Mouse (Mus musculus) monocyte, adult 2 months (primary cell): ENCODE results near the gene Tmem129.

Source experiments
- DNase-seq, 2 experiments: peaks; one replicate each; pipeline ENCODE4 v3.0.0; 2022; ENCODE audit warnings: low spot score in 2 of 2, low read depth in 1 of 2

The Tmem129 gene

DNA sequence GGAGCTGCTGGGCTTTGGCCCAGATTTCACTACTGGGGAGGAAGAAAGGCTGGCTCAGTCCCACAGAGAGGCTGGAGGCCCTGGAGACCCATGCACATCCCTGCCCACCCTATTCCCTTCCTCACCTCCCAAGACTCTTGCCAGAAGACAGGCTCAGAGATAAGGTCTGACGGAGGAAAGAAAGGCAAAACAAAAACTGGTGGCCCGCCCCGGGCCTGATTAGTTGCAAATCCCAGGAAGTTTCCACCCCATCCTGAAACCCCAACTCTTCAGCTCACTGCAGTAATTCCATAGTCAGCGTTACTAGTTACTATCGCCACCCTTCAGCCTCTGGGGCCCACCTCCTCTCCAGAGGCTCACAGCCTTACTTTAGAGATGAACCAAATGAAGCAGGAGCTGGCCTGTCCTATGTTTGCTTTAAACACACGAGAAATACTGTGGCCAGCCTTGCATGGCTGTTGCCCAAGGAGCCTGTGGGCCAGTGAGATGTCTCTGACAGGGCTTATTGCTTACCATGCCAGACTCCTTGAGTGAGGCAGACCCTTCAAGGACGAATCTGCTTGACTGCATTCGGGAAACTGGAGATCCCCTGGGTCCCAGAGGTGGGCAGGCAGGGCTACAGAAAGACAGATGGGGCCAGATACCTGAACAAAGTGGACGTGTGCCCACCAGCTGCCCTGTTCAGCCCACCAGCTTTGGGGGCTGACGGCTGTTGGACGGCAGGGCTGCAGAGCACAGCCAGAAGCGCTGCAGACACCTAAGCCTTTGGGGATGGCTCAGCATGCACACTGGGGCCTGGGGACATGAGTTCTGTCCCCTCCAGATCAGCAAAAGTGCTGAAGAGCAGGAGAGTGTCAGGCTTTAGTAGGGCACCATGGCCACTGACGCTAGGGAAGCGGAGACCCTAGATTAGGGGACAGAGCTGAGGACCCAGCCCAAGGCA is 30.3 kb upstream of the Tmem129 start:
- no peak for DNase-seq

DNA sequence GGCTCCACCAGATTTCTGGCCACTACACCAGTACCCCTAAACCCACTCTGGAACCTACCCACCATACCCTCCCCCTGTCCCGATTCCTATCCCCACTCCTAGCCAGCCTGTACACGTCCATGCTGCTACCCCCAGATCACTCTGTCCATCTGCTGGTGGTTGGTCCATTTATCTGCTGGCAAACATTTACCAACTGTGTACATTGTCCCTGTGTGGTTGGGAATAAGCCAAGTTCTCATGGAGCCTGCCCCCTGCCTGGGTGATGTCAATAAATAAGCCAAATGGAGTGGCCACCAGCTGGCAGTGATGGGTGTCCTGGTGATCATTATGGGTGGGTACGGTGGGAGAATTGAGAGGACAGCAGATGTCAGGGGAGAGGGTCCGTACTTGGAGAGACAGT is 28.9 kb upstream of the Tmem129 start:
- no peak for DNase-seq

DNA sequence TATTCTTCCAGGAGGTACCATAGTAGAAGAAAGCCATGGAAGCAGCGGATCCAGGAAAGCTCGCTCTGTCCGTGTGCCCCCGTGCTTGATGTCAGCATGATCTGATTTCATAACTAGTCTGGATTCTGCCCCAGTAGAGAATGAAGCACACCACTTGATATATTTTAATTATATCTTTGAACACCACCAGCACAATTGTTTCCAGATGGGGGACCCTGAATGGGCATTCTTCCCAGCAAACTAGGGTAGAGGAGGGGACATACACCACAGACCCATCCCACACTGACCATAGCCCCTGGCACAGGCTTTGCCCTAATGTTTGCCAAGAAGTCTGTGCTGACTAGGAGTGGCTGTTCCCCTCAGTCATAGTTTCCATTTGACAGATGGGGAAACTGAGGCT is 26.7 kb upstream of the Tmem129 start:
- DNase-seq, result no peak

DNA sequence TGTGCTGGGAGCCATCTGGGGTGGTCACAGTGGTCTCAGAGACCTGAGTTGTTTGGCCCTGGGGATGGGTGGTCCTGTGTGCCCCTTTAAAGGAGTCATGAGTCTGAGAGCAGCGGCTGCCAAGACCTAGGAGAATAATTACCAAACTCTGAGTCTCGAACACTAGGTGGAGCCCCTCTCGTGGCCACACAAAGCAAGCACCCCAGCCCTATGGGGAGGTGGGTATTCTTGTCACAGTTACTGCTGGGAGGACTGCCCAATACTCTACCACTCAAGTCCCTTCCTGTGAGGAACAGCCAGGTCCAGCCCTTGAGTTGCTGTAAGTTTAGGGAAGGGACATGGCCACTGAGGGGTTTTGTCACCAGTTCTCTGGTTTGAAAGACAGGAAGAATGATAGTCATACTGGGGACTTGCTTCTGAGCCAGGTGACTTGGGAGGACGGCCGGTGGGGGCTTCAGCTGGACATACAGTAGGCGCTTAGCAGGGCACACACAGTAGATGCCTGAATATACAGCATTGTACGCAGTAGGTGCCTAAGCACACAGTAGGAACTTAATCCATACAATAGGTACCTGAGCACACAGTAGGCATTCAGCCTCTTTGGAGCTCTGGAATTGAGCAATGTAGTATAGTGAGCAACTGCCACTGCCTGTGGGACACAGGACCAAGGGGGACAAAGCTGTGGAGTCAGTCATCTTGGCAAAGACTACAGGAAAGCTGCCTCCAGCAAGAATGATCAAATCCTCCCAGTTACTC is 25.9 kb upstream of the Tmem129 start:
- DNase-seq, result no peak

DNA sequence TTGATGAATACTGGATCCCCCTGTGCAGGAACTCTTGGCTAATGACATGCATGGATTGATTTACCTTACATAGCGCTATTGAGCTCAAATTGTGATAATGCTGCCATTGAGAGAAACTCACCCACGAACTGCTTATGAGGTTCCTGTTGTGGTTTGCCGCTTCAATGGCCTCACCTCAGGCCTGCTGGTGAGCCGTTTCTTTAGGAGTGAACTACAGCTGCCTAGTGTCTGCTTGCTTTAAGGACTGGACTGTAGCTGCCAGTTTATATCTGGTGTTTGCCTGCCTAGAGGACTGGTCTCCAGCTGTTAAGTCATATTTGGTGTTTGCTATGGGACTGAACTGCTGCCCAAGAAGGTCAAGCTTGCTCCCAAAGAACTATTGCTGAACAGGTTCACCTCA is 24.7 kb upstream of the Tmem129 start:
- DNase-seq, result no peak

DNA sequence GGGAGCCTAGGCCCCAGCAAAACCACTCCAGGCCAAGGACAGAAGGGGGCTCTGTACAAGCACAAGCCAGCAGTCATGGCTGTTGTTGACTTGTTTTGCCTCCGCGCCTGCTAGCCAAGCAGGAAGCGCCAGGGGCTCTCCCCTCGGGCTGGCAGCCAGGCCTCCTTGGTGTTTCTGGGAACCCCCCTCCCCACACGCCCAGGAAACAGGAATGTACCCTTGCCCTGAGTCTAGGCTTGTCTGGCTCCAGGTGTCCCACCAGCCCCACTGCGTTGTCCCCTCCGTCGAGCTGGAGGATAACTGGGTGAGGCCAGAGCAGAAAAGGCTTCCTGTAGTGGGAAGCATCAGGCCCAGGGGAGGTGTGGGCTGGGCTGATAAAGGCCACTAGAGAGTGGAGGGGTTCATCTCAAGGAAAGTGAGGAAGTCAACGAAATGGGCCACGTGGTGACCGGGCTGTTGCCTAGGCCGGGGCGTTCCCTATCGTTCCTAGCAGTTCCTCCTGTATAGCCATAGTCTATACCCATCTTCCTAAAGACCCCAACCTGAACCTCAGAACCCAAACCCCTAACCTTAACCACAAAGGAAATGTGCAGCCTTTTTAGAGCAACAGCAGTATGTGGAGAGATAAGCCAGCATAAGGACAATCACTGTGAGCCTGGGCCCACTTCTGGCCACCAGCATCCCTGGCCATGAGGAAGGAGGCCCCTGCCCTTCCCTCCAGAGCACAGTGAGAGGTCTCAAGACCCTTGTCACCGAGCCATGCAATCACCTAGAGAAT is 23.6 kb upstream of the Tmem129 start:
- DNase-seq, result no peak

DNA sequence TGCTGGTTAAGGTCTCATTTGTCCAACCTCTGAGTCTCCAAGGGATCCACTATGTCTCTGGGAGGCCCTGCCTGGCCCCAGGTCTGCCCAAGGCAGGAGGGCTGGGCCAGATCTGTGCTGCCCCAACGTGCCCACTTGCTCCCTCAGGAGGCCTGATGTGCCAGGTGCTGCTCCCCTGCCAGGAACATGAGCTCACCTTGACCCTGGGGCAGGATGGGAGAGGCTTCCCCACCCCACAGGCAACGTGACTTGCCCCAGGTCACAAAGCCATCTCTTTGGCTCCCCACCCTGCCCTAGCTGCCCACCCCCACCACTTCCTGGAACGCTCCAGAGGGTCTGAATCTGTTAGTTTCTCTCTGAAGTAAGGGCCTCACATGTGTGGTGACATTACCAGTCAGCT is 22.8 kb upstream of the Tmem129 start:
- no peak for DNase-seq

DNA sequence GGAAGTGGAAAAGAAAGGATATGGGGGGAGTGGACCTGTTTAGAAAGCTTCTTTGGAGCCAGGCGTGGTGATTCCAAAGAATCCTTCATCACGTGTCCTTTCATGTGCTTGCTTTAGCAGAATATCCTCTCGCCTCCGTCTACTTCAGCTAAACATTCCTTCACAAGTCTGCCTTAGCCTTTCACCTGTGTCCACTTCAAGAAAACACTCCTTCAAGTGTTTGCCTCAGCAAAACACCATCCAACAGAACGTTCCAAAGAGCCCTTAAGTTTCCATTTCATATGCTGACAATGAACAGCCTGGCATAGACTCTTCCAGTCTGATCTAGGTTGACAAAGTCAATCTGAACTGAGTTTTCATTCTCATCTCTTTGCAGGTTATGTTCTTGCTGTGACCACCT is 20.0 kb upstream of the Tmem129 start:
- no peak for DNase-seq

DNA sequence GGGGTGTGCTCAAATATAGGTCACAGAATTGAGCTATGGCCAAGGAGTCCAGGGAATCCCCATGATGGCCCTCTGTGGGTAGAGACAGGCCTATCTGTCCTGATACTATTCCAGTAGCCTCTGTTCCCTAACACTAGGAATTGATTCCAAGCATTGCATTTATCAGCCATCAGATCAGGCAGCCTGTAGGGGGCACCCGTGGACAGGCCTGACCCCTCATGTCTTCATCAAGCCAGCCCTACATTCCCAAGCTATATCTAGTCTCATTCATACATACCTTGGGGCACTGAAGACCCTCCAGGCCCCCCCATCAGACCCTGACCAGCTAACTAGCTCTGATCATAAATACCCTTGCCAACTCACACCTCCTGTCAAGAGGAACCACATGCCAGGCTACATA is 17.7 kb upstream of the Tmem129 start:
- no peak for DNase-seq

DNA sequence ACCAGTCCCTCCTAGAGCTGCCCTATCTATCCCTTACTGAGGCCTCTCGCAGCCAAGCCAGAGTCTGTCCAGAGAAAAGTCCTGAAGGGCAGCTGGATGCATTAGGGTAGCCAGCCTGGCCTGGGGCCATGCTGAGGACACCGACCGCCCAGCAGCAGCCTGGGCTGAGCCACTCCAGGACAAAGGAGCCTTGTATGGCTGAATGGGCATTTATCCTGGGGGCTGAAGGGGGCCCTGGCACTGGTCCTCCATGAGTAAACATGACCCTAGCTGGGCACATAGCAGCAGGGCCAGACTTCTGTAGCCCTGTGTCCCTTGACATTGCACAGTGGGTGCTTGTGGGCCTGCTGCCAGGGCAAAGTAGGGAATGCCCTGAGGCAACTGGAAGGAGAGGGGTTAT is 16.2 kb upstream of the Tmem129 start:
- no peak for DNase-seq

DNA sequence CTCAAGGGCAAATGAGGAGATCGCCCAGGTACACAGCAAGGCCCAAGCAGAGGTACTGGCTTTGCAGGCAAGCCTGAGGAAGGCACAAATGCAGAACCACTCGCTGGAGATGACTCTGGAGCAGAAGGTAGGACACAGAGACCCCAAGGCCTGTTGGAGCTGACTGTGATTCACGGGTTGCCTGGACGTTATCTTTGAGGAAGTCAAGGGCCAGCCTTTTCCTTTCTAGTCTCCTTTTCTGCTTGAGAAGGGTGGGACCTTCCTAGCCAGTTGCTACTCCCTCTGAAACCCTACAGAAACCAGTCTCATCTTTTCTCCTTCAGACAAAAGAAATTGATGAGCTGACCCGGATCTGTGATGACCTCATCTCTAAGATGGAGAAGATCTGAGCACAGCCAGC is 13.4 kb upstream of the Tmem129 start:
- DNase-seq, result no peak

DNA sequence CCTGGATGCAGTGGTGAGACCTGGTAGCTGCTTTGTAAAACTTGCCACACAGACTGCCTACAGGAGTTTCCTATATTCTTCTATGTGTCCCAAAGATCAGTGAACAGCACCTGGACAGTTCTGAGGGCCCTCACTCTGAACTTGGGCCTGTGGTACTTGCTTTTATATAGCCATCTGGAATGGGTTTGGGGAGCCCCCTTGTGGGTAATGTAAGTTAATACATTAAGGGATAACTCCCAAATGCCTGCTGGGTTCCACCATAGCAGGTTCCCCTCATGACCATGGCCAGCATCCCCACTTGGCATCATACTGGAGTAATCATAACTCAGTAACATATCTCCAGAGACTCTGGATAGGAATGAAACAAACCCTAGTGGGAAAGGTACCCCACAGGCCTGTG is 10.0 kb upstream of the Tmem129 start:
- DNase-seq, result no peak

DNA sequence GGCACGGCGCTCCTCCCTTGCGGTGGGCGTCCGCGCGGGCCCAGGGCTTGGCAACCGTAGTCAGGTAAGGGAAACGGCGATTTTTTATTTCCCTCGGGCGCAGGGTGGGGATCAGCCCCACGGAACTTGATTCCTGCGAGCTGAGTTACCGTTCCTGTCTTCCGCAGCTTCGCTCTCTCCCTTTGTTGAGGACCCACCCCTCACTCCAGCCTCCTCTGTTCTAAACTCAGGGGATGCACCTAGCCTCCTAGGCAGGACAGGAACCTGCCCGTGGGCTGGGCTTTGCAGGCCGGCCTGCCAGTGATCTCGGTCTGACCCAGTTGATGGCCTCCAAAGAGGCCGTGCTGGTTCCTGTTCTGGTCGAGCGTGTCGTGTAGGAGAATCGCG is 441 bp upstream of the Tmem129 start:
- no peak for DNase-seq

DNA sequence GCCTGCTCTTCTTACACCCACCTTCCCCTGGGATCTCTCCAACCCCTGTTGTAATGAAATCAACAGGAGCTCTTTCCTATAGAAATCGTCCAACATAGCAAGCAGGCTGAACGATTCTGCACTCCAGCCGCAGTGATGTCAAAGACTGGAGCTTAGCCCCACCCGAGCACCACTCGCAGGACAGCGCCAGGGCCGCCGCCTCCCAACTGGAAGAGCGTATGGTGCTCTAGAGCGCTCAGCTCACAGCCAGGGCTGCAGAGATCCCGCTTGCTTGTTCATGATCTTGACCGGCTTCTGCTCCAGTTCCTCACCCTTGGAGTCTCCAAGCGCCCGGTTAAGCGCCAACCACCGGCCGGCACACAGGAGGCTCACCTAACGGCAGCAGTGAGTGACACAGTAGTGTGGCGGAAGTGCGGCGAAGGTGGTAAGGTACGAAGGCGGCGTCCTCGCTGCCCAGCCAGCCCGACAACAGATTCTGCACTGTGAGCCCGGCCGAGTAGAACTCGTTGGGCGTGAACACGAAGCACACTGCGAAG is 897 bp downstream of the Tmem129 start:
- no peak for DNase-seq

DNA sequence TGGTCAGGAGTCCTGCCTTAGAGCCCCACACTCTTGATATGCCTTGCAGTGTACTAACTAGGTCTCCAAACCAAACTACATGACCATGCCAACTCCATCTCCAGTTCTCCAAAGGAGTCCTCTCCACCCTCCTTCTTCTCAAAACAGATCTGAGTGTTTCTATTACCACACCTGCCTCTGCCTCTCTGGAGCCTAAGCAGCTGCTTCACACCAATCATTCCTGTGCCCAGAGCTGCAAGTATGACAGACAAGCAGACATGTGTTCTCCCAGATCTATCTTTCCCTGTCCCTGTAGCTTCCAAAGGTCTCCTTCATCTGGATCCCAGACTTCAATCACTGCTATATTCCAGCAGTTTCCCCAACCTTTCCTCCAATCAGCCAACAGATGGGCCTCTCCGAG is 1.5 kb downstream of the Tmem129 start:
- no peak for DNase-seq

DNA sequence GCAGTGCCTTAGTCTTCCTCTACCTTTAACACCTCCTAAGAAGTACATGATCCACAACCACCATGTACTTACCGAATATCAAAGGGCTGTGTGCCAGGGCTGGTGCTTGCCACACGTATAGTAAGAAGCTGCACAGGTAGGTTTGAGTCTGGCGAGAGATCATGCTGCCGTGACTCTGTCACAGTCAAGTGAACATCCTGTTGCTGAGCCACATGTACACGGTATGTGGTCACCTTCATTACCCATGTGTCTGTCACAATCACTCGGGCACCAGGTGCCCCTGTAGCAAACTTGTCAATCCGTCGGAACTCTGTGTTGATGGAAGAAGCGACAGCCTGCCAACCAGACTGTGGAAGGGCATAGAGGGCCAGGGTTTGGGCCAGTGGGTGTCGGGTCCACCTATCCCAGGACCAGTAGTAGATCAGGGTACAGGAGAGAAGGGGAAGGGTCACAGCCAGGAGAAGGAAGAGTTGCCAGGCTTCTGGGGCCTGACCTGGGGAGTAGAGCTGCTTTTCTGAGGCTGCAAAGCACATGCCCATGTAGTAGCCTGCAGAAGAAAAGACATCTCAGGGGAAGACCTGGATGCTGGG is 2.9 kb downstream of the Tmem129 start:
- DNase-seq, result no peak

DNA sequence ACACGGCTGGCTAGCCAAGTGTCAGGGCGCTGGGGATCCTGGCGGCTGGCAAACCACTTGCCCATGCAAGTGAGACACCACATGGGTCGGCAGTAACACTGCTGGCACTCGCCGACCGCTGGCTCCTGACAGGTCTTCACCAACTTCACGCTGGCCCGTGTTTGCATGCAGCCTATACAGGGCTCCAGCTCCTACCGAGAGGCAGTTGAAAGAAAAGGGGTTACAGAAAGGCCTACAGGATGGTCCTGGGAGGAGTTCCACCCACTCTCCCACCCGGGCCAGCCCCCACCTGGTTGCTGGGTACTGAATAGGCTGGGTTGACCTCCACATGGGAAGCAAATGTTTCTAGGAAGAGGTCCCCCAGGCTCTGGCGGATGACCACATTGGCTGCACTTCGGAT is 3.8 kb downstream of the Tmem129 start:
- no peak for DNase-seq

DNA sequence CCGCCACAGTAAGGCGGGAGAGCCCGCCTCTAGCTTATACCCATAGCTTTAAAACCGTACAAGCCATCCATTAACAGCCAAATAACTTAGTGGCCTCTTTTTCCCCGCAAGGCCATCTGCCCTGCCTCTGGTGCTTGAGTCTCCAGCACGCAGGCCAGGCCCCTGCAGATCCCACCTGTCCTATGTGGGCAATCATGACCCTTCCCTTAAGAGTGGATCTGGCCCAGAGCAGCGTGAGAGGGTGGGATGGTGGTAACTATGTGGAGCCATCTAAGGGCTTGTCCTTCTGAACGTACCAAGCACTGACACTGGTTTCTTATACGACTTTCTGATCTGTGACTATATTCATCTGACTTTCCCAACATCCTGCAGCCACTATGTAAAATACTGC is 5.4 kb downstream of the Tmem129 start:
- no peak for DNase-seq

DNA sequence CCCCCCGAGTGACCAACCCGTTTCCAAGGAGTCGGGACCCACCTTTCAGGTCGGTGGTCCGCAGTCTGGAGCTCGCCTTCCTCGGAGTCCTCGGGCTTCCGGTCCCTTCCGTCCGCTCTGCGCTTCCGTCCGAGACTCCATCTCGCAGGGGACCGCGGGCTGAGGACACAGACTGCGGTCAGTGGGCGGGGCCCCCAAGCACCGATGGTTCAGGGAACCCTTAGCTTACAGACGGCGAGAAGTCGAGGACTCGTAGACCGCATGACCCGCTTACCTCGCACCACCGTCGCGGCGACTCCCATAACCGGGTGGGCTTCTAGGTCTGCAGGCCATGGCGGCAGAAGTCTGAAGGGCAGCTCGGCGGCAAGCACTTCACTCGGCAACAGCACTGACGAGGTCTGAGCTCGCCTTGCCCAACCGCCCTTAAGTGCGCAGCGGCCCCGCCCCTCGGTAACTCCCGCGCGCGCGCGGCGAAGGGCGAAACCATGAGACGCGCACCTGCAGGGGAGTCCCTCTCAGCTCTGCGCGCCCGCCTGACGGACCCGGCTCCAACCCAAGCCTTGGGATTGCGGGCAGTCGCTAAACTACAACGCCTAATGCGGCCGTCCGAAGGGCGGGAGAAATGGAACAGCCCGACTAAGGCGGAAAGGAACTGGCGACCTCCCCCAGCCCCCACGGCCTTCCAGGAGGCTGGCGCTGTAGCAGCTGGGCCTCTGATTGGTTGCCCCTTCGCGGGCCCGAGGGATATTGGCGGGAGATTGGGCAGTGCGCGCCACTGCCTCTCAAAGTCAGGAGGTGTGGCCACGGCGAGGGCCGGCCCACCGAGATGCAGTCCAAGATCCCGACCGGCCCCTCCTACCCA is 6.1 kb downstream of the Tmem129 start, which contains the start of gene Slbp:
Gene Slbp, minus strand, starts transcription at position 654 of the 862 bp plus-strand sequence.
- DNase-seq, result peak; percentile 89 to 94

DNA sequence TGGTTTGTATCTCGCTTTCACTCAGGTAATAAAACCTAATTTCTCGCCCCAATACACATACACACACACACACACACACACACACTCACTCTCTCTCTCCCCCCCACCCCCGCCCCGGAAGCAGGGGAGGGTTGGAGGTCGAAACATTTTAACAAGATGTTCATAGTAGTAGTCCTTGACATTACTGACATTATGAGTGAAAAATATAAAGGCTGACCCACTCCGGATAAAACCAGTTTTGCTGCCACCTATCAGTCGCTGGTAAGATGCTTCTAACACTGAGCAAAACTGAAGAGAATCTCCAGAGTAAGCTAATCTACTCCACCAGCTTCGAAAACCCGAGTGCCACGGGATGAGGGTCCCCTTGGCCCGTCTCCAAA is 6.7 kb downstream of the Tmem129 start:
- DNase-seq, result no peak
